Comparison of ENCODE assay signal across 10 mouse cellular contexts in the genomic region with DNA sequence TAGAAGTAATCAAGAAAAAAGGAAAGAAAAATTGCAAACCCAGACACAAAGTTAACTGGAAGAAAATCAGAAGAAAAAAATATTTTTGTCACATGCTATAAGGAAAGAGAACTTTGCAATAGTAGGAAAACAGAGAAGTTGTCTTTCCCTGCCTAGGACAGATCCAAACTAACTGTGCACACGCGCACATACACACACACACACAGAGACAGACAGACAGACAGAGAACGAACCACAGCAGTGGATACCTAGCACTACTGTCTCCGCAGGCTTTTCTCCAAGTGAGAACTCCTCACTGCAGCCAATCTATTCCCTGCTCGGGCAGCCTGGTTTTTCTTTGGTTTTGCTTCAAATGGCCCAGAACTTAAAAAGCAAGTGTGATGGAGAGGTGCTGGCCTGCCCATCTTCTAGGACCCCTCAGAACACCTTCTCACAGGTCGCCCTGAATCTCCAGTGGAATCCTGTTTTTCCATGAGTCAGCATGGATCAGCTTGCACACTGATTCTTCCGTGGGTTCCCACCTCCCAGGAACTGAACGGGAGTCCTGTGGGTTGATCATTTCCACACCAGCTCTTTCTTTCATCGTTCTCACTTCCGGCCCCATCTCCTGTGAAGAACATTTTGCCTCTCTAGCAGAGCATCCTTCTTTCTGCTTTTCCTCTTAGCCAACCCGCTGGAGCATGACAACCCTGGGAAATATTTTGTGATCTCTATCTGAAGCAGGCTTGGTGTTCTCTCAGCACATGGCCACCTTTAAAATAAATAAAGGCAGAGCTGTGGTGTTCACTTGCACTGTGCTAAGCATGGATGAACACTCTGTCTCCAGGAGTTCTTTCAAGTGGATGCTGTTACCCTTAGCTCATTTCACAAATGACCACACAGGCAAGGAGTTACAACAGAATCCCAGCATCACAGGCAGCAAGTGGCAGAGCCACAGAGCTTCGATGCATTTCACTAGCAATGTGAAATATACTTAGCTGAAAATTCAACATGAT.
DNase-seq lines count a peak whose midpoint lies in the region; ATAC-seq and TF ChIP-seq lines count a peak whose summit lies in the region.
"Had no signal": no experiment of that assay in that cellular context is flagged by ENCODE, and none has a peak within 500 bp of the region (broad histone marks: within the 10 kb centered on the region; RNA-seq: fewer than 3 reads in every experiment).

No protein-coding gene starts in this region.

- peak overlapping the region; percentile 51 for H3K4me2 ChIP-seq in heart, embryonic 13.5 days
- no peak overlapping the region for H3K4me2 ChIP-seq in neural tube, embryonic 15.5 days

- DNase-seq in heart, adult 9 months (ENCODE audit: low spot score in 2 of 2) = no peak
- no peak for DNase-seq in neural tube, embryonic 10.5 days (ENCODE audit: extremely low spot score, low spot score)
- DNase-seq in layer of hippocampus, adult 18-20 months (ENCODE audit: low spot score in 2 of 2) = no peak
- DNase-seq in layer of hippocampus, postnatal 10 days (ENCODE audit: low spot score in 2 of 2) = no peak

- peaks cover 5% of the 10 kb centered on the region; the same call in 1 of the 2 replicates for H3K36me3 ChIP-seq in heart, embryonic 13.5 days
- H3K36me3 ChIP-seq in neural tube, embryonic 15.5 days = no peaks in the 10 kb centered on the region
- H3K36me3 ChIP-seq in small intestine, adult 2 months (ENCODE audit: control insufficient read depth, insufficient read depth, low read length) = no peaks in the 10 kb centered on the region
- H3K36me3 ChIP-seq: hindbrain, embryonic 10.5 days had no signal

- H3K9ac ChIP-seq in heart, embryonic 13.5 days = no peak overlapping the region
- no peak overlapping the region for H3K9ac ChIP-seq in neural tube, embryonic 15.5 days (replicated peaks)

- H3K27me3 ChIP-seq in heart, embryonic 13.5 days (replicated peaks) = no peaks in the 10 kb centered on the region
- no peaks in the 10 kb centered on the region for H3K27me3 ChIP-seq in neural tube, embryonic 15.5 days (replicated peaks)
- no peaks in the 10 kb centered on the region for H3K27me3 ChIP-seq in small intestine, adult 2 months (ENCODE audit: control insufficient read depth, insufficient read depth, low read length)

- no peak for TF ChIP-seq CTCF in small intestine, adult 2 months (IDR thresholded peaks at IDR 0.05; ENCODE audit: extremely low read depth, insufficient read length, insufficient replicate concordance, low read depth, low read length)

- H3K4me1 ChIP-seq in heart, embryonic 13.5 days = peaks cover 45% of the 10 kb centered on the region
- peaks cover 19% of the 10 kb centered on the region for H3K4me1 ChIP-seq in neural tube, embryonic 15.5 days
- peaks cover 24% of the 10 kb centered on the region for H3K4me1 ChIP-seq in small intestine, adult 2 months (ENCODE audit: control insufficient read depth, insufficient read depth, insufficient read length, low read length)

- TF ChIP-seq POLR2A in small intestine, adult 2 months (IDR thresholded peaks at IDR 0.05; ENCODE audit: low read depth, low read length) = no peak

- ATAC-seq in heart, embryonic 13.5 days (ENCODE audit: extremely low read depth, insufficient number of reproducible peaks, low FRiP score, low TSS enrichment) = no peak
- 0 out of 2 replicates have a peak, but pooled peaks have one; percentile 10 for ATAC-seq in neural tube, embryonic 15.5 days (ENCODE audit: low FRiP score)
- ATAC-seq in inflammation-experienced regulatory T-cells, adult 6 months = peak; percentile 32

- 62% methylated on average over 12 of the region's 12 CpGs for WGBS in heart, embryonic 13.5 days
- 87% methylated on average over 12 of the region's 12 CpGs for WGBS in neural tube, embryonic 15.5 days
- WGBS in small intestine, adult 2 months = 68% methylated on average over 12 of the region's 12 CpGs

- H3K9me3 ChIP-seq in heart, embryonic 13.5 days = no peaks in the 10 kb centered on the region
- no peaks in the 10 kb centered on the region for H3K9me3 ChIP-seq in neural tube, embryonic 15.5 days (replicated peaks)
- H3K9me3 ChIP-seq: hindbrain, embryonic 10.5 days had no signal

- peak overlapping the region; percentile 82 for H3K27ac ChIP-seq in heart, embryonic 13.5 days (replicated peaks)
- 0 out of 2 replicates have a peak overlapping the region, but pooled peaks have one; percentile 23 for H3K27ac ChIP-seq in neural tube, embryonic 15.5 days (replicated peaks)
- peak overlapping the region; percentile 37 for H3K27ac ChIP-seq in small intestine, adult 2 months (ENCODE audit: insufficient read depth, low read depth, low read length)
- H3K27ac ChIP-seq: hindbrain, embryonic 10.5 days had no signal

- no peak overlapping the region for H3K4me3 ChIP-seq in heart, embryonic 13.5 days
- H3K4me3 ChIP-seq in neural tube, embryonic 15.5 days (replicated peaks) = no peak overlapping the region
- H3K4me3 ChIP-seq in small intestine, adult 2 months (ENCODE audit: low read depth, low read length) = no peak overlapping the region; the same call in 1 of the 2 replicates
- H3K4me3 ChIP-seq: erythroblast, embryonic 14.5 days; hindbrain, embryonic 10.5 days had no signal

Comparison
In these comparisons a context has a peak if more than half of its experiments do, and no peak if none do; other contexts are left out.
1. H3K27ac ChIP-seq: peak in every context shown above with its lines; median percentile 82 in heart, embryonic 13.5 days; 37 in small intestine, adult 2 months; 23 in neural tube, embryonic 15.5 days.